Mouse (Mus musculus): ENCODE measurements around the gene Kcnmb2.

The Kcnmb2 gene

DNA sequence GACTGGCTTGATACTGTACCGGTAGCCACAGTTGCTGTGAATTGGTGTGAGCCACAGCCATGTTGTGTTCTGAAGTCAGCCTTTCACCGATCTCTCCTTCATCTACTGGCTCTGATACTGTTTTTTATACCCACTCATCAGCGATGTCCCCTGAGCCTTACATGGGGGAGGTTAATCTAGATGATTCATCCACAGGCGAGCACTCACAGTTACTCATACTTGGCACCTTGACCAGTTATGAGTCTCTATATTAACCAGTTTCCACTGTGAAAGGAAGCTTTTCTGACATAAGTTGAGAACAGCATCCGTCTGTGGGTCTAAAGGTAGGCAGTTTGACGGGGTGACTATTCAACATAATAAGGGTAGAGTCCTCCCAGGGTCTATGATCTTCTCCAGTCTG, 118.7 kb downstream of the Kcnmb2 start:
- no peak for DNase-seq

DNA sequence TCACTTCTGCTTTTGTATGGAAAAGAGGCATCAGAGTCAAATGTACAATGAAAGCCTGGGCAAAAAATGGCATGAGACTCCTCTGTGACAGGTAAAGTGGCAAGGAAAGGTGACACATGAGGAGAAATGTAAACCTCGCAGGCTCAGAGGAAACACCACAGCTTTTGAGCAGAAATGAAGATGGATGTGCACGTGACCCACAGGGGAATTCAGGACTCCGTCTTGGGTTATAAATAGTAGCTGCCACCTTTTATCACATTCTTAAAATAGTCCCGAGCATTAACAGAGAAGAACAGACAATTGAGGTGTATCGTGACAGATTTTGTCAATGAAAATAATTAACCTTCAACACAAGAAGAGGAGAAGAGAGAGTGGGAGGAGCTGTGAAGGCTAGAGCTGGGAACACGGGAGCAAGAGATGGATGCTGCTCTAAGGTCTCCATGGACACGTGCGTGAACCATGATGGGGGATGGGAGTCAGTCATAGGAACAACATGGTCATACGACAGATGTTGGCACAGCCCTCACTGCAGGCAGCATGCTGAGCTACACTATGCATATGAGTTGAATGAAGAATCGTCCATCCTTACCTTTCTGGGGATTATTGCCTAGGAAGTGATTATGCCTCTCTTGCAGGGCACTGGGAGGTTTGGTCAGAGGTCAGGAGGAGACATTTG, 127.2 kb downstream of the Kcnmb2 start:
- DNase-seq, result no peak

GRCm38 (mm10) chr3:32032381-32032780, 130.1 kb downstream of the Kcnmb2 start:
- no peak for DNase-seq

DNA sequence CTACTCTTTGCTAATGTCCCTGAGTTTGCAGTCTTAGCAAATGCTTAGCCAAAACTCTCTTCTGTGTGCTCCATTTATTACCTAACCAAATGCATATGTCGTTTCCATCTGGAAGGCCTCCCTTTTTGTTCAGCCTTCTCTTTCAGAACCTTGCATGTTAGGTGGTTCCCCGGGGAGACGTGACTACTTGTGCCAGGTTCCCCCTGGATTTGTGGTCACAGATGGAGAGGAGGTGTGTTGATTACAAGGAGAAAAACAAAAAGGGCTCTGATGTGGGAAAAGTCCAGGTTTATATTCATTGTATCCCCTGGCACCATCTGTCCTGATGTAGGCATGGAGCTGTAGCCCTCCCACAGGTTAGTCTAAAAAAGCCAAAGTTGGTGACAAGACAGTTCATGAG, 141.5 kb downstream of the Kcnmb2 start:
- no peak for DNase-seq

- DNase-seq, result no peak
Measured at GRCm38 (mm10) chr3:32048777-32049176, 146.5 kb downstream of the Kcnmb2 start.

DNA sequence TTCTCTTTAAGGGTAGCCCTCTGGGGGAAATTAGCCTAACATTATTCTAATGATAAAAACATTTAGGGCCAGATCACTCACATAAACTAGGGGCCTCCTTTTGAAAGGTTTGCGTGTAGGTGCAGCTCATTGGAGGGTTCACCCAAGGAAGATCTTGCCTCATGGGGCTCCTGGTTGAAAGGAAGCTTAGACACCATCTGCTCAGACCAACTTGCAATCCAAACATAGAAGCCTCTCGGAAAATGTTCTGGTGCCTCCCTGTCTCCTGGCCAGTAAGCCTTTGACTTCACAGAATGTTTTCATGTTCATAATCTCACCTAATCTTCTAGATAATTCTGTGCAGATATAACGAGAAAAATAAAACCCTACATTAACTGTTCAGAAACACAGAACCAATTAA, 150.3 kb downstream of the Kcnmb2 start:
- DNase-seq, result no peak

- no peak for DNase-seq
Measured at GRCm38 (mm10) chr3:32053610-32054241, 151.4 kb downstream of the Kcnmb2 start.

DNA sequence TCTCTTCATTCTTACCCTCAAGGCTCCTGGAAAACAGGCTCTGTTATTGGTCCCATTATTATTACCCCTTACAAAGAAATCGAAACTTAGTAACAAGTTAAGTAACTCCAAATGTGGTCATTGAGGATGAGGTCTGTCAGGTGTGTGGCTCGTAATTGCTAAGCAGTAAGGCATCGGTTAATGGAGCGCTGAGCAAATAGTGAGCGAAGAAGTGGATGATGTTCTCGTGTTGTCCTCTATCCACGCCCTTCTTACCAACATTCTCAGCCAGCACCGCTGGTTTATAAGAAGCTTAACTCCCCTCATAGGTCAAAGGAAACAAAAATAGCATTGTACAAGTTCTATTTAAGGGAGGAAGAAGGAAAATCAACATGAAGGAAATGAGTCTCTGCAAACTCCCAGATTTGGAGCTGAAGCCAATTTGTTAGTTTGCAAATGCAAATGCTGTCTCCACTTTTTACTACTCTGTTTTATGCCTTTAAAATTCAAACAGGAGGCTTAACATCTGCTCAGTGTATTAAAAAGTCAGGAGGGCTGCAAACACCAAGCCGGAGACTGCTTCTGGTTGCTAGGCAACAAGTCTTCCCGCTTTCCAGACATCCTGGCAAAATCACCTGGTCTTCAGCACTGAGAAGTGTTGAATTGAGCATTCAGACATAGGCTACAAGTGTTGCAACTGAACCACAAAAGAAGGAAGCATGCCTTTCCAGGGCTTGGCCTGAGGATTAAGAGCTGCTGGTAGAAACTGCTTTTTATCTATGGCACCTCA, 157.8 kb downstream of the Kcnmb2 start:
- no peak for DNase-seq

- no peak for DNase-seq
Measured at GRCm38 (mm10) chr3:32062685-32063084, 160.4 kb downstream of the Kcnmb2 start.

DNA sequence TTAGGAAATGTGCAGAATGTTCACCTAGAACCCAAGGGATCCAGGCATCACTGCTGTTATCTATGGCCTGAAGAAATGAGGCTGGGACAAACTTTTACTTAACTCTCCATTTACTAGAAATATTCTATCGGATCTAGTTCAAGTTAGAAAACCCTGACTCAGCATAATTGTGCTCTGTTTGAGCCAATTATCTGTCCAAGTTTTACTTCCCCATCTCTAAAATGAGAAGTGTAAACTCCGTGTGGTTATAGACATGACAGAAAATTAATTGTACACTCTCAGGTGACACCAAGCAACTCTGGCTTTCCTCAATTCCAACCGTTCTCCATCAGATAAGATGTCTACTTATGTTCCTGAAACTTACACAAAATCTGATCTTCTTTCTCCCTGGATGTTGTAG, 161.0 kb downstream of the Kcnmb2 start:
- DNase-seq, result no peak

GRCm38 (mm10) chr3:32067004-32067935, 165.0 kb downstream of the Kcnmb2 start:
- DNase-seq, result no peak

DNA sequence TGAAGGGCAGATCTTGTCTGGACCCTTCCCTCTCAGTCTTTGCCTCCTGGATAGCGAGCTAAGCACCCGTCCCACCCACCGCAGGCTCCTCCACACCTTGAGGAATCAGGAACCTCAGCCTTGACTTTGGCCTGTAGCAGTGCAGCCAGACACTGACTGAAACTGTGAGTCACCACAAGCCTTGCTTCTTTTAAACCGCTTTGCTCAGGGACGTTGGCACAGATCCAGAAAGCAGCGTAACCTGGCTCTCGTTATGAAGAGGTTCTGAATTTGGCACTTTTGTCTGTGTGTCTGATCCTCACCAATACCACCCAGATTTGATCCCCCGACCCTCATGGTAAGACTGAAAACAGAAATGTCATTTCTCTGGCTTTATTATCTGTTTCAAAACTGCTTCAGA, 171.6 kb downstream of the Kcnmb2 start:
- no peak for DNase-seq

DNA sequence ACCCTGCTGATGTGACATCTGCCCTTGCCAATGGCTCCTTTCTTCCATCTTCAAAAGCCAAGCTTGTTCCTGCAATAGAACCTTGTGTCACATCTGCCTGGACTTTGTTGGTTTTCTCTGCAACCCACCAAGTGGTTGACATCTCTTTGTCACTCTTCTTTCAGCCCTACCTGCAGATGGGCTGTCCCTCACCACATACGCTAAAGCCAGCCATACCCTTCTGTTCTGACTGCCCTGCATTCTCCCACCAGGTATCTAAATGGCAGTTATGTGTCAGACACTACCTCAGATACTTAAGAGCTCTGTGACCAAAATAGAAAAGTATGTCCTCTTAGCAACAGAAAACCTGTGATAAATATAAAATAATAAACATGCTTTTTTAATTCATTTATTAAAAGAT, 186.5 kb downstream of the Kcnmb2 start:
- DNase-seq, result no peak

DNA sequence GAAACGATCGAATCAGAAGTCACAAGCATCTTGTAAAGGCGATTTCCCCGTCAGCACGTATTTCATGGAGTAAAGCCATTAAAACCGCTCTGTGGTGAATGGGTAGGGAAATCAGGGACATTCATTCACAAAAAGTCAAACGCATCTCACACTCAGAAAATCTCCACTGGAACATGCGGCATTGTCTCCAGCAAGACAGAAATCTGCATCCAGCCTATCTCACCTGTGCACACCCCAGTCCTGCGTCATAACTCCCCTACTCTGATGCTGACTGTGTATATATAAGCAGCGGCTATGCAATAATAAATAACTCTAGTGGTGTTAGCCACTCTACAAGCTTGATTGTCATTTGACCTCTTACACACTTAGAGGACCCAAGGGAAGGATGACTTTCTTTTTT, 199.1 kb downstream of the Kcnmb2 start:
- DNase-seq, result no peak

GRCm38 (mm10) chr3:32119851-32120250, 217.5 kb downstream of the Kcnmb2 start:
- no peak for DNase-seq

DNA sequence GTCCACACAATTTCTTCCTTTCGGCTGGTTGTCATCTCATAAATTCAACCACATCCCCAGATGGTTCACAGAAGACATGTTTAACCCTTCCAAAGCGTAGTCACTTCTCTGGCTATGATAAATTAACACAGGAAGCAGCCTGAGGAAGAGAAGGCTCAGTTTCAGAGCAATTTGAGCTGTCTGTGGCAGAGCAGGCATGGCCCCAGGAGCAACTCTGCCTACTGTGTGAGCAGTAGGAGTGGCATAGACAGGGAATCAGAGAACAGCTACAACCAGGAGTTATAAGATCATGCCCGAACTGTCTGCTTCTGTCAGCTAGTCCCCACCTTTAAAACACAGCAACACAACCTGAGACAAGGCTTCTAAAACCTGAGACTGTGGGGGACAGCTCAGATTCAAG, 219.4 kb downstream of the Kcnmb2 start:
- DNase-seq, result no peak

- no peak for DNase-seq
Measured at GRCm38 (mm10) chr3:32125431-32125830, 223.1 kb downstream of the Kcnmb2 start.

DNA sequence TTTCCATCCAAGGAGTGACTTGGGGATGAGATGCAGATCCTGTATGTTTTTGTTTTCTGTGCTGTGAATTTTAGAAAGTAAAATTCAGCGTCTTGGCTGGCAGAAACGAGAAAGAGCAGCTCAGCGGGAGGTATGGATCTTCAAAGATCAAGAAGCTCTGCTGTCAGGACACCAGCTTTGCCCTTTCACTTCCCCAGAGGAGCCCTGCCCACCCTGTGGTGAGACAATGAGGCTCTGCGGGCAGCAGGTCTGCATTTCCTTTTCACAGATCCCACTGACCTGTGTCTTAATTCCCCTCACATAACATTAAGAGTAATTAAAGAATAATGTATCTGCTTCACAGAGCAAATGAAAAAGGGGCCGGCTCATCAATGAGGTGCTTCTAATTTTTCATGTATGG, 226.1 kb downstream of the Kcnmb2 start:
- no peak for DNase-seq

- DNase-seq, result no peak
Measured at GRCm38 (mm10) chr3:32130696-32131095, 228.4 kb downstream of the Kcnmb2 start.

- no peak for DNase-seq
Measured at GRCm38 (mm10) chr3:32132395-32133004, 230.2 kb downstream of the Kcnmb2 start.

GRCm38 (mm10) chr3:32144194-32144593, 241.9 kb downstream of the Kcnmb2 start:
- DNase-seq, result no peak

DNA sequence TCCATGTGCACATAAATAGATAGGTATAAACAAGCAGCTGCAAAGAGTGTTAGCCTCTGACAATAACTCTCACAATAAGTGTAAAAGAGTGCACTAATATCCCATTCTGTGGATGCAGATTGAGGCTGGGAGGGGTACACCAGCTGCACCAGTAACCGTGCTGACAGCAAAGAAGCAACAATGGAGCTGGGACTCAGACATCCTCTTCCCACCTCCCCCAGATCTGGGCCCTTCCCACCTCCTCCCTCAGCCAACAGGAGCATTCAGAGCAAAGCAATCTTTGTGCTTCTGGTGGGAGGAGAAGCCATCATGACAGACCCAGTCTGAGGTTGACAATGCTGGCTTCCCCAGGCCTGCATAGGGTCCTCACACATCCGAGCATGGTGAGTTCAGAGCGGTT, 242.3 kb downstream of the Kcnmb2 start:
- no peak for DNase-seq

DNA sequence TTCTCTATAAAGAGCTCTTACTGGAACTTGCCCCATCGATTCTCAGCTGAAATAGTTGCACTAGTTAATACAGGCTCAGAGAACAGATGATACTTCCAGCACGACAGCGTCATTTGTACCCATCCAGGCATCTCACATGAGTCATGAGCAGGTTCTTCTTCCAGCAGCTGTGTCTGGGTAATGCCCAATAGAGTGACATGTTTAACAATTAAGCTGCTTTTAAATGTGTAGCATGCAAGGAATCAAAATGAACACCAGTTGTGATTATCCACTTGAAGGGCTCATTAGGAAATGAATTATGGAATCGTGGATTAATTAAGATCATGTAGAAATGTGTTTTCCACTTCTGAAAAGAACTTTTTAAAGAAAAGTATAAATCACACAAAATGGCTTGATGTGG, 245.4 kb downstream of the Kcnmb2 start:
- DNase-seq, result no peak
